Mouse (Mus musculus): ENCODE measurements around the gene Angptl8. TPM values are rescaled to one million over a fixed set of nuclear protein-coding genes. Genes with fewer than 3 reads are reported as not detected.

Angptl8 gene
- total RNA-seq, 1 experiment = not detected

DNA sequence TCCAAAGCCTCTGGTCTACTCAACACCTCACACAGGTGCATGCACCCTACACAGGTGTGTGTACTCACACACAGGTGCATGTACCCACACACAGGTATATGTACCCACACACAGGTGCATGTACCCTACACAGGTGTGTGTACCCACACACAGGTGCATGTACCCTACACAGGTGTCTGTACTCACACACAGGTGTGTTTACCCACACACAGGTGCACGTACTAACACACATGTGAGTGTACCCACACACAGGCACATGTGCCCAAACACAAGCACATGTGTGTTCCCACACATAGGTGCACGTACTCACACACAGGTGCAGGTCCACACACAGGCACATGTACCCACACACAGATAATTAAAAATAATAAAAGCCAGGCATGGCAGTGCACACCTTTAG is 2.4 kb downstream of the Angptl8 start:
- TF ChIP-seq CHD2 (IDR thresholded peaks at IDR 0.05; ENCODE audit: low read depth, low read length) (no peak), ZC3H11A (IDR thresholded peaks at IDR 0.05; ENCODE audit: borderline replicate concordance, low read depth, low read length) (no peak), ZNF384 (IDR thresholded peaks at IDR 0.05; ENCODE audit: low read depth, low read length) (no peak), MAFK (IDR thresholded peaks at IDR 0.05; ENCODE audit: insufficient read depth, low read depth, low read length) (no peak)
- H3K4me3 ChIP-seq (ENCODE audit: insufficient read depth in 1 of 2, low read depth in 1 of 2, low read length in 2 of 2, poor library complexity in 1 of 2, severe bottlenecking in 1 of 2) = no peak overlapping the region
- H3K36me3 ChIP-seq (ENCODE audit: control insufficient read depth, insufficient read depth, low read length, poor library complexity, severe bottlenecking) = peaks cover 82% of the 10 kb centered on the region
- DNase-seq (ENCODE audit: low read depth, low spot score) = no peak
- H3K9me3 ChIP-seq (ENCODE audit: control insufficient read depth, insufficient read depth, low read depth, low read length) = no peaks in the 10 kb centered on the region
- in situ Hi-C loops (cut with MboI; ENCODE audit: low sequenced_read_pairs in 2 of 2, unreplicated experiment in 2 of 2) = no loop called here
- no peak overlapping the region for H3K9ac ChIP-seq (ENCODE audit: insufficient read depth, low read depth, low read length, poor library complexity, severe bottlenecking)
- H3K27ac ChIP-seq (ENCODE audit: insufficient read depth, low read depth, low read length, poor library complexity, severe bottlenecking) = peak overlapping the region; percentile 15; the same call in 1 of the 2 replicates
- H3K4me1 ChIP-seq (ENCODE audit: control insufficient read depth in 2 of 2, insufficient read depth in 2 of 2, low read length in 2 of 2, poor library complexity in 1 of 2) = peaks cover 3 to 36% of the 10 kb centered on the region in 2 experiments; a peak in 3 of 4 replicates

DNA sequence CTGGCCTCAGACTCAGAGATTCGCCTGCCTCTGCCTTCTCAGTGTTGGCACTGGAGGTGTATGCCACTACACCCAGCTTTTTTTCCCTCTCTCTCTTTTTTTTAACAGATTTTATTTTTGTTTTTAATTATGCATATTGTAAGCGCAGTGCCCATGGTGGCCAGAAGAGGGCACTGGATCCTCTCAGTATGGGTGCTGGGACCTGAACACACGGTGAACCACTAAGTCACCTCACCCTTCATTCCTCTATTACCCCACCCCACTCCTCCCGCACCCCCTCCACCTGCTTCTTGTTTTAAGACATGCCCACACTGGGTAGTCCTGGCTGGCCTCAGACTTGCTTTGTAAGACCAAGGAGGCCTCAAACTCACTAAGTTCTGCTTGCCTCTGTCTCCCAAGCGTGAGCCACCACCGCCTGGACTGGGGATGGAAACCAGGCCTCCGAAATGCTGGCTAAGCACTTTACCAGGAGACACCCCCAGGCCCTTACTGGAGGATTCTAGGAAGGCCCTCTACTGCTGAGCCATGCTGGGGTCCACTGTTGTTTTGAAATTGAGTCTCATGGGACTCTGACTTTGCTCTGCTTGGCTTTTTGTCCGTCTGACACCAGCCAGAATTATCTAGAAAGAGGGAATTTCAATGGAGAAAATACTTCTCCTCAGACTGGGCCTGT is 4.9 kb downstream of the Angptl8 start:
- peak overlapping the region; percentile 50; the same call in 1 of the 2 replicates for H3K9ac ChIP-seq (ENCODE audit: insufficient read depth, low read depth, low read length, poor library complexity, severe bottlenecking)
- H3K4me3 ChIP-seq (ENCODE audit: insufficient read depth in 1 of 2, low read depth in 1 of 2, low read length in 2 of 2, poor library complexity in 1 of 2, severe bottlenecking in 1 of 2) = peak overlapping the region in 1 of 2 experiments; percentile 6; a peak in 1 of 4 replicates
- no peak overlapping the region for H3K27ac ChIP-seq (ENCODE audit: insufficient read depth, low read depth, low read length, poor library complexity, severe bottlenecking)
- H3K4me1 ChIP-seq (ENCODE audit: control insufficient read depth in 2 of 2, insufficient read depth in 2 of 2, low read length in 2 of 2, poor library complexity in 1 of 2) = peaks cover 2 to 23% of the 10 kb centered on the region in 2 experiments; a peak in 2 of 4 replicates
- in situ Hi-C loops (cut with MboI; ENCODE audit: low sequenced_read_pairs in 2 of 2, unreplicated experiment in 2 of 2) = no loop called here
- no peaks in the 10 kb centered on the region for H3K9me3 ChIP-seq (ENCODE audit: control insufficient read depth, insufficient read depth, low read depth, low read length)
- TF ChIP-seq HCFC1 (IDR thresholded peaks at IDR 0.05; ENCODE audit: borderline replicate concordance, insufficient read depth, low read length) = no peak
- TF ChIP-seq MAFK (IDR thresholded peaks at IDR 0.05; ENCODE audit: insufficient read depth, low read depth, low read length) = peak; percentile 76
- H3K36me3 ChIP-seq (ENCODE audit: control insufficient read depth, insufficient read depth, low read length, poor library complexity, severe bottlenecking) = peaks cover 86% of the 10 kb centered on the region
- DNase-seq (ENCODE audit: low read depth, low spot score) = no peak

DNA sequence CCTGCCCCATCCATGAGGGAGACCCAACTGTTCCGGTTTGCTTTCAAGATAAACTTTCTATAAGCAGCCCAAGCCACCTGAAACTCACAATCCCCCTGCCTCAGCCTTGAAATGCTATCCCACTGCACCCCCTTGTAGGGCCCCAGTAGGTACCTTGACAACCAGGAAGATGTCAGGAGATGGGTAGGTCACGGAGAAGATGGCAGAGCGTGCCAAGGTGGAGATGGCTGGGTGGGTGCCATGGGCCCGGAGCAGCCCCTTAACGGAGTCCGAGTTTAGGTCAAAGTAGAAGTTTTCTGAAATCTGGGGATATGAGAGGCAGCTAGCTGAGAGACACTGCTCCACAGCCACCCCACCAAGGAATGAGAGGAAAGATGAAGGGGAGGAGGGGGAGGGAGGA is 6.0 kb downstream of the Angptl8 start:
- H3K4me3 ChIP-seq (ENCODE audit: insufficient read depth in 1 of 2, low read depth in 1 of 2, low read length in 2 of 2, poor library complexity in 1 of 2, severe bottlenecking in 1 of 2) = no peak overlapping the region
- H3K9me3 ChIP-seq (ENCODE audit: control insufficient read depth, insufficient read depth, low read depth, low read length) = no peaks in the 10 kb centered on the region
- in situ Hi-C loops (cut with MboI; ENCODE audit: low sequenced_read_pairs in 2 of 2, unreplicated experiment in 2 of 2) = no loop called here
- DNase-seq (ENCODE audit: low read depth, low spot score) = no peak
- H3K27ac ChIP-seq (ENCODE audit: insufficient read depth, low read depth, low read length, poor library complexity, severe bottlenecking) = no peak overlapping the region
- no peak overlapping the region for H3K9ac ChIP-seq (ENCODE audit: insufficient read depth, low read depth, low read length, poor library complexity, severe bottlenecking)
- H3K4me1 ChIP-seq (ENCODE audit: control insufficient read depth in 2 of 2, insufficient read depth in 2 of 2, low read length in 2 of 2, poor library complexity in 1 of 2) = peaks cover 2 to 22% of the 10 kb centered on the region in 2 experiments; a peak in 2 of 4 replicates
- H3K36me3 ChIP-seq (ENCODE audit: control insufficient read depth, insufficient read depth, low read length, poor library complexity, severe bottlenecking) = peaks cover 84% of the 10 kb centered on the region
- no peak for TF ChIP-seq CHD2 (IDR thresholded peaks at IDR 0.05; ENCODE audit: low read depth, low read length)
- TF ChIP-seq MAFK (IDR thresholded peaks at IDR 0.05; ENCODE audit: insufficient read depth, low read depth, low read length) = no peak
- TF ChIP-seq HCFC1 (IDR thresholded peaks at IDR 0.05; ENCODE audit: borderline replicate concordance, insufficient read depth, low read length) = no peak
- TF ChIP-seq ZNF384 (IDR thresholded peaks at IDR 0.05; ENCODE audit: low read depth, low read length) = no peak
- no peak for TF ChIP-seq ZC3H11A (IDR thresholded peaks at IDR 0.05; ENCODE audit: borderline replicate concordance, low read depth, low read length)

DNA sequence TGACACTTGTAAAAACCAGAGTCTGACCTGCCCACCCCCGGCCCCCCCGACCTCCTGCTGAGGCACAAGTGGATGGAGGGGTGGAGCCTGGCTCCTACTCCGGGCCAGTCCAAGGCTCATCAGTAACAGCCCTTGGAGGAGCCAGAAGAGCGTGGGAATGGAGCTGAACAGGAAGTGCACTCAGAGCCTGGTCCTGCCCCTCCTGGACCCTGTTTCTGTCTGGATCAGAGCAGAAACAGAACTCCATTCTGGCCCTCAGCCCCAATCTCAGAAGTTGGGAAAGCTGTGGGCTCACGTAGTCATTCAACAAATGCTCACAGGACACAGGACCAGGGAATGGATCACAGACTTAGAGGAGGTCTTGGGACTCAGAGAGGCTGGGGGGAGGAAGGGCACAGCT is 7.1 kb downstream of the Angptl8 start:
- no peak for DNase-seq (ENCODE audit: low read depth, low spot score)
- H3K36me3 ChIP-seq (ENCODE audit: control insufficient read depth, insufficient read depth, low read length, poor library complexity, severe bottlenecking) = peaks cover 77% of the 10 kb centered on the region
- no peak overlapping the region for H3K4me3 ChIP-seq (ENCODE audit: insufficient read depth in 1 of 2, low read depth in 1 of 2, low read length in 2 of 2, poor library complexity in 1 of 2, severe bottlenecking in 1 of 2)
- in situ Hi-C loops (cut with MboI; ENCODE audit: low sequenced_read_pairs in 2 of 2, unreplicated experiment in 2 of 2) = no loop called here
- H3K27ac ChIP-seq (ENCODE audit: insufficient read depth, low read depth, low read length, poor library complexity, severe bottlenecking) = 0 out of 2 replicates have a peak overlapping the region, but pooled peaks have one; percentile 9
- no peak overlapping the region for H3K9ac ChIP-seq (ENCODE audit: insufficient read depth, low read depth, low read length, poor library complexity, severe bottlenecking)
- H3K4me1 ChIP-seq (ENCODE audit: control insufficient read depth in 2 of 2, insufficient read depth in 2 of 2, low read length in 2 of 2, poor library complexity in 1 of 2) = peaks cover 2 to 25% of the 10 kb centered on the region in 2 experiments; a peak in 2 of 4 replicates
- TF ChIP-seq CHD2 (IDR thresholded peaks at IDR 0.05; ENCODE audit: low read depth, low read length) (no peak), HCFC1 (IDR thresholded peaks at IDR 0.05; ENCODE audit: borderline replicate concordance, insufficient read depth, low read length) (no peak), ZC3H11A (IDR thresholded peaks at IDR 0.05; ENCODE audit: borderline replicate concordance, low read depth, low read length) (no peak), ZNF384 (IDR thresholded peaks at IDR 0.05; ENCODE audit: low read depth, low read length) (no peak), MAFK (IDR thresholded peaks at IDR 0.05; ENCODE audit: insufficient read depth, low read depth, low read length) (no peak)
- H3K9me3 ChIP-seq (ENCODE audit: control insufficient read depth, insufficient read depth, low read depth, low read length) = no peaks in the 10 kb centered on the region

Data from ES-E14 (cell line).